Mouse (Mus musculus): ENCODE measurements around the gene Sncg. TPM values are rescaled to one million over a fixed set of nuclear protein-coding genes. Genes with fewer than 3 reads are reported as not detected.
"Not testable (repeated sequence)": the region's sequence is repeated elsewhere in the genome, so short reads cannot be mapped to it uniquely, and the experiment has no call there.

Gene Sncg
- 1 to 10 TPM; 6.8 to 7.1 TPM for total RNA-seq (2021)
- long read RNA-seq, partial matches to known transcripts, result 1 of 4 reads
- long read RNA-seq, other reads (novel, unspliced or antisense), result 0 of 4 reads

- no peak for DNase-seq (ENCODE audit: low spot score in 2 of 2)
These were observed at the start of gene Sncg for GRCm38 (mm10) chr14:34374577-34374976. Gene Sncg (minus strand): TSS chr14:34374789.

GRCm38 (mm10) chr14:34421078-34421477, 46.5 kb upstream of the Sncg start:
- DNase-seq (ENCODE audit: low spot score in 2 of 2), result no peak

GRCm38 (mm10) chr14:34417501-34417900, 42.9 kb upstream of the Sncg start:
- DNase-seq (ENCODE audit: low spot score in 2 of 2), result no peak

GRCm38 (mm10) chr14:34416946-34417345, 42.4 kb upstream of the Sncg start:
- not testable (repeated sequence) for DNase-seq (ENCODE audit: low spot score in 2 of 2)

GRCm38 (mm10) chr14:34412164-34412896, 37.7 kb upstream of the Sncg start:
- no peak for DNase-seq (ENCODE audit: low spot score in 2 of 2)

GRCm38 (mm10) chr14:34410716-34411115, 36.1 kb upstream of the Sncg start:
- DNase-seq (ENCODE audit: low spot score in 2 of 2), result no peak

GRCm38 (mm10) chr14:34403424-34403823, 28.8 kb upstream of the Sncg start:
- DNase-seq (ENCODE audit: low spot score in 2 of 2), result no peak

GRCm38 (mm10) chr14:34402871-34403270, 28.3 kb upstream of the Sncg start:
- DNase-seq (ENCODE audit: low spot score in 2 of 2), result no peak

GRCm38 (mm10) chr14:34401135-34401534, 26.5 kb upstream of the Sncg start:
- peak; percentile 34 to 86 for DNase-seq (ENCODE audit: low spot score in 2 of 2)

GRCm38 (mm10) chr14:34400021-34400420, 25.4 kb upstream of the Sncg start:
- no peak for DNase-seq (ENCODE audit: low spot score in 2 of 2)

- DNase-seq (ENCODE audit: low spot score in 2 of 2), result no peak
These were observed 24.7 kb upstream of the Sncg start for GRCm38 (mm10) chr14:34399301-34399700.

- no peak for DNase-seq (ENCODE audit: low spot score in 2 of 2)
These were observed 24.3 kb upstream of the Sncg start for GRCm38 (mm10) chr14:34398901-34399300.

- no peak for DNase-seq (ENCODE audit: low spot score in 2 of 2)
These were observed 23.3 kb upstream of the Sncg start for GRCm38 (mm10) chr14:34397871-34398270.

- DNase-seq (ENCODE audit: low spot score in 2 of 2), result peak in 1 of 2 experiments; percentile 18
These were observed 18.7 kb upstream of the Sncg start for GRCm38 (mm10) chr14:34393295-34393694.

- DNase-seq (ENCODE audit: low spot score in 2 of 2), result no peak
These were observed 8.5 kb upstream of the Sncg start for GRCm38 (mm10) chr14:34382921-34383704.

GRCm38 (mm10) chr14:34378560-34379331, 4.2 kb upstream of the Sncg start:
- no peak for DNase-seq (ENCODE audit: low spot score in 2 of 2)

- no peak for DNase-seq (ENCODE audit: low spot score in 2 of 2)
These were observed 2.5 kb upstream of the Sncg start for GRCm38 (mm10) chr14:34377121-34377520.

- no peak for DNase-seq (ENCODE audit: low spot score in 2 of 2)
These were observed 1.4 kb upstream of the Sncg start for GRCm38 (mm10) chr14:34375941-34376340.

- DNase-seq (ENCODE audit: low spot score in 2 of 2), result no peak
These were observed 871 bp upstream of the Sncg start, which contains the start of gene Mmrn2 for GRCm38 (mm10) chr14:34375415-34375904. Gene Mmrn2 (plus strand): TSS chr14:34375465.

GRCm38 (mm10) chr14:34373581-34373980, 1.0 kb downstream of the Sncg start:
- no peak for DNase-seq (ENCODE audit: low spot score in 2 of 2)

- DNase-seq (ENCODE audit: low spot score in 2 of 2), result peak; percentile 22 to 54
These were observed 1.9 kb downstream of the Sncg start for GRCm38 (mm10) chr14:34372646-34373045.

Measured in layer of hippocampus, adult 18-20 months (tissue).